Mouse (Mus musculus) cerebellum, adult 2 months (tissue): ENCODE results near the gene Efcab12.

Source experiments
- CTCF ChIP-seq: fragments of 200-500 bp; IDR thresholded peaks from 2 replicates; pipeline ENCODE4 v1.5.1; 2011; ENCODE audit warnings: low read depth, mild to moderate bottlenecking, control low read depth, low read length, moderate library complexity, borderline replicate concordance; ENCODE audit not compliant: insufficient read depth
- POLR2A ChIP-seq: fragments of 200-500 bp; IDR thresholded peaks from 2 replicates; pipeline ENCODE4 v1.6.1; 2011; ENCODE audit warnings: low read length, control low read depth, borderline replicate concordance; ENCODE audit not compliant: insufficient read depth

DNA sequence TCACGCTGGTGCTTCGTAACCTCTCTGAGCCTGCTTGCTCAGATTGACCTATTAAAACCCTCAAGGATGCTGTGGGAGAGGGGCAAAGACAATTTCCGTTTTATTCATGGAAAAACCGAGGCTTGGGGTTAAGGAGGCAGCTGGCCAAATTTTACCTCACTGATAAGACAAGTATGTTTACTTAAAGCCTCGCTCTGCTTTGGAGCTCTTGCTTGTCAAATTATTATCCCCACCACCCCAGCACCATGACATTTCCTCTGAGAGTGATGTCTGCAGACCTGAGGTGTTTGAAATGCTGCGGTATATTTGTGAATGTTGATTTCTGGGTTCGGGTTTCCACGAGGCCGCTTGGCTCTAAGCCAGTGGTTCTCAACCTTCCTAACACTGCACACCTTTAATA, 61.8 kb downstream of the Efcab12 start:
- TF ChIP-seq POLR2A (no peak), CTCF (no peak)
